Mouse (Mus musculus): ENCODE measurements at regions not wholly inside any gene's neighbourhood (a gene's known extent, or its start where the extent isn't known, plus 50 kb on each side); places are given as distances from the start of the nearest gene placed in this dataset. TPM values are rescaled to one million over a fixed set of nuclear protein-coding genes. Genes with fewer than 3 reads are reported as not detected.

DNA sequence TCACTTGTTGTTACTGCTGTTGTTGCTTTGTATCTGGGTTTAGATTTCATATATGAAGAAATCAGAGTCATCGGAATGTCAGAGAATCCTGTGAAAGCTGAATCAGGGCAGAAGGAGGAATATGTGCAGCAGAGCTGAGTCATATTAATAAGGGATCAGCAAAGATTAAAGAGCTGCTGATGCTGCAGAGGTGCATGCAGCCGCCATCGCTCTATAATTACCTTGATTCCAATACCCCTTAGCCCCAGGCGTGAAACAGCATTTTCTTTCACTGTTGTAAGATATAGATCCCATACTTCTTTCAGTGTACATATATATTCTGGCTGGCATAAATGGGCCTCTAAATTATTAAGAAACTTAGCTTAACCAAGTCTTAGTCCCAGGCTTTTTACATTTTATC is 51.1 kb upstream of the Dpyd start:
- no peak for DNase-seq (ENCODE audit: low spot score)
- H3K9me3 ChIP-seq (replicated peaks; ENCODE audit: low read length): no peaks in the 10 kb centered on the region
- TF ChIP-seq CTCF (IDR thresholded peaks at IDR 0.05; ENCODE audit: low read depth): no peak
- no peak overlapping the region for H3K9ac ChIP-seq (ENCODE audit: low read depth, low read length)
- H3K36me3 ChIP-seq (ENCODE audit: insufficient read depth, low read length): no peaks in the 10 kb centered on the region
- H3K4me2 ChIP-seq (ENCODE audit: low read length): no peak overlapping the region
- WGBS: 91% methylated on average over 4 of the region's 4 CpGs
- H3K4me3 ChIP-seq (replicated peaks; ENCODE audit: low read depth, low read length): no peak overlapping the region
- H3K27ac ChIP-seq: no peak overlapping the region
- no peaks in the 10 kb centered on the region for H3K4me1 ChIP-seq (replicated peaks; ENCODE audit: insufficient read depth, low read length)
- H3K27me3 ChIP-seq (ENCODE audit: insufficient read depth, low read length): no peaks in the 10 kb centered on the region
- ATAC-seq (replicated peaks; ENCODE audit: low FRiP score, low read depth): no peak

DNA sequence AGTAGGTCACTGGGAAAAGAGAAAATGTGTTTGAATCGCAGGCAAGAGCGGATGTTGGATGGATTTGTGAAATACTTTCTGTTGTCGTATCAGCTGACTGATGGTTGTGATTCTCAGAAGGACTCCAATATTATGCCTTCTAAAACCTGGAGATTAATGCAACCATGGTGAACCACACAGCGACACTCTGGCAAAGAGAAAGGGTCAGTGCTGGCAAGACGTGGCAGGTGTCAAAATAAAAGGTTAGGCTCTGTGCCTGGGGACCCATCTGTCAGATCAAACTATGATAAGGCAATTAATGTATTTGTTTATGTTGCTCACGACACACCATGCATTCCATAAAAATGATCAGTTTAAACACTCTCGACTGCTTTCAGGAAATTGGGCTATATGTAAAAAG is 50.0 kb upstream of the Dpyd start:
- Histone ChIP-seq H3K27me3 (ENCODE audit: insufficient read depth, low read length) (no peaks in the 10 kb centered on the region), H3K9ac (ENCODE audit: low read depth, low read length) (no peak overlapping the region), H3K36me3 (ENCODE audit: insufficient read depth, low read length) (no peaks in the 10 kb centered on the region), H3K4me1 (replicated peaks; ENCODE audit: insufficient read depth, low read length) (no peaks in the 10 kb centered on the region), H3K4me3 (replicated peaks; ENCODE audit: low read depth, low read length) (no peak overlapping the region), H3K27ac (no peak overlapping the region), H3K9me3 (replicated peaks; ENCODE audit: low read length) (no peaks in the 10 kb centered on the region), H3K4me2 (ENCODE audit: low read length) (no peak overlapping the region)
- 52% methylated on average over 7 of the region's 7 CpGs for WGBS
- no peak for DNase-seq (ENCODE audit: low spot score)
- no peak for ATAC-seq (replicated peaks; ENCODE audit: low FRiP score, low read depth)
- TF ChIP-seq CTCF (IDR thresholded peaks at IDR 0.05; ENCODE audit: low read depth): no peak

MicroRNAs in the stretch of these regions (microRNA counts, 519-probe panel; counts per million panel counts)
- microRNA mmu-miR-137: 330 counts per million, percentile 68 among the panel's probes with 10 or more counts

Small RNA genes lying in the stretch of these regions (microRNA-seq; reads per million reads assigned to microRNA genes)
- gene Gm24155 (not detected), gene Mir137 (18.8 reads per million, percentile 32 among the genes with 10 or more reads in this experiment)
